Mouse (Mus musculus) natural killer cell, adult 2 months (primary cell): ENCODE data around the gene Gjb3.
A peak's percentile ranks its signal among the peaks of the same experiment; 100 is the strongest.

Experiments used
- DNase-seq, 2 experiments: peaks; one replicate each; pipeline ENCODE4 v3.0.0; 2022; ENCODE audit warnings: low spot score in 2 of 2

Gjb3 gene

GRCm38 (mm10) chr4:127337668-127338067 lies 7.0 kb upstream of the Gjb3 start:
- DNase-seq, result no peak

GRCm38 (mm10) chr4:127334870-127335504 lies 4.3 kb upstream of the Gjb3 start:
- no peak for DNase-seq

GRCm38 (mm10) chr4:127331171-127331570 lies 527 bp upstream of the Gjb3 start:
- no peak for DNase-seq

GRCm38 (mm10) chr4:127329751-127330150 lies 893 bp downstream of the Gjb3 start:
- DNase-seq, result no peak

- no peak for DNase-seq
Observed at GRCm38 (mm10) chr4:127329046-127329445, 1.6 kb downstream of the Gjb3 start.

GRCm38 (mm10) chr4:127328378-127328777 lies 2.3 kb downstream of the Gjb3 start:
- DNase-seq, result no peak

- DNase-seq, result no peak
Observed at GRCm38 (mm10) chr4:127327749-127328148, 2.9 kb downstream of the Gjb3 start.

- DNase-seq, result no peak
Observed at GRCm38 (mm10) chr4:127327258-127327657, 3.4 kb downstream of the Gjb3 start.

GRCm38 (mm10) chr4:127325276-127325675 lies 5.4 kb downstream of the Gjb3 start:
- no peak for DNase-seq

GRCm38 (mm10) chr4:127324759-127325158 lies 5.9 kb downstream of the Gjb3 start:
- DNase-seq, result peak in 1 of 2 experiments; percentile 47

- DNase-seq, result no peak
Observed at GRCm38 (mm10) chr4:127324296-127324695, 6.3 kb downstream of the Gjb3 start.

- no peak for DNase-seq
Observed at GRCm38 (mm10) chr4:127323651-127324050, 7.0 kb downstream of the Gjb3 start.

- DNase-seq, result peak; percentile 18 to 37
Observed at GRCm38 (mm10) chr4:127319613-127320012, 11.0 kb downstream of the Gjb3 start.

GRCm38 (mm10) chr4:127317143-127317542 lies 13.5 kb downstream of the Gjb3 start:
- DNase-seq, result no peak

GRCm38 (mm10) chr4:127315753-127316152 lies 14.9 kb downstream of the Gjb3 start:
- no peak for DNase-seq

- no peak for DNase-seq
Observed at GRCm38 (mm10) chr4:127314585-127314984, 16.1 kb downstream of the Gjb3 start.

GRCm38 (mm10) chr4:127313861-127314260 lies 16.8 kb downstream of the Gjb3 start, which contains the start of gene Gja4:
Gja4 (minus strand) TSS chr4:127314039.
- DNase-seq, result no peak

GRCm38 (mm10) chr4:127312349-127312748 lies 18.3 kb downstream of the Gjb3 start:
- DNase-seq, result no peak

GRCm38 (mm10) chr4:127311561-127311960 lies 19.1 kb downstream of the Gjb3 start:
- DNase-seq, result no peak

- DNase-seq, result no peak
Observed at GRCm38 (mm10) chr4:127306915-127307314, 23.7 kb downstream of the Gjb3 start.

- no peak for DNase-seq
Observed at GRCm38 (mm10) chr4:127303796-127304195, 26.8 kb downstream of the Gjb3 start.

- no peak for DNase-seq
Observed at GRCm38 (mm10) chr4:127300503-127300902, 30.1 kb downstream of the Gjb3 start.

- DNase-seq, result no peak
Observed at GRCm38 (mm10) chr4:127292631-127293030, 38.0 kb downstream of the Gjb3 start.

GRCm38 (mm10) chr4:127289039-127289548 lies 41.5 kb downstream of the Gjb3 start:
- DNase-seq, result no peak
